Mouse (Mus musculus) inflammation-experienced regulatory T-cells, adult 6 months (primary cell): ENCODE results near the gene Atxn1. TPM values are rescaled to one million over a fixed set of nuclear protein-coding genes. Genes with fewer than 3 reads are reported as not detected.
A peak's percentile ranks its signal among the peaks of the same experiment; 100 is the strongest.

Experiments
- ATAC-seq: one replicate; pipeline ENCODE4 v1.8.0; 2017
- polyA plus RNA-seq, 3 experiments: library from polyadenylated mRNA; unstranded; fragments of 100-300 nt; shearing (Covaris generic); gene quantifications; one replicate each; pipeline ENCODE4 v1.2.1; 2017

Atxn1 gene
- polyA plus RNA-seq, 3 experiments from 2014 or later: 35.9 to 51.1 (median 39.1) TPM

- no peak for ATAC-seq
Observed at GRCm38 (mm10) chr13:45962776-45963175, 2.0 kb downstream of the Atxn1 start.

GRCm38 (mm10) chr13:45961871-45962630 is 2.8 kb downstream of the Atxn1 start:
- ATAC-seq: no peak

GRCm38 (mm10) chr13:45960311-45960965 is 4.4 kb downstream of the Atxn1 start:
- ATAC-seq: no peak

- ATAC-seq: no peak
Observed at GRCm38 (mm10) chr13:45958306-45958705, 6.5 kb downstream of the Atxn1 start.

- ATAC-seq: no peak
Observed at GRCm38 (mm10) chr13:45957629-45958028, 7.2 kb downstream of the Atxn1 start.

GRCm38 (mm10) chr13:45956287-45956686 is 8.5 kb downstream of the Atxn1 start:
- no peak for ATAC-seq

DNA sequence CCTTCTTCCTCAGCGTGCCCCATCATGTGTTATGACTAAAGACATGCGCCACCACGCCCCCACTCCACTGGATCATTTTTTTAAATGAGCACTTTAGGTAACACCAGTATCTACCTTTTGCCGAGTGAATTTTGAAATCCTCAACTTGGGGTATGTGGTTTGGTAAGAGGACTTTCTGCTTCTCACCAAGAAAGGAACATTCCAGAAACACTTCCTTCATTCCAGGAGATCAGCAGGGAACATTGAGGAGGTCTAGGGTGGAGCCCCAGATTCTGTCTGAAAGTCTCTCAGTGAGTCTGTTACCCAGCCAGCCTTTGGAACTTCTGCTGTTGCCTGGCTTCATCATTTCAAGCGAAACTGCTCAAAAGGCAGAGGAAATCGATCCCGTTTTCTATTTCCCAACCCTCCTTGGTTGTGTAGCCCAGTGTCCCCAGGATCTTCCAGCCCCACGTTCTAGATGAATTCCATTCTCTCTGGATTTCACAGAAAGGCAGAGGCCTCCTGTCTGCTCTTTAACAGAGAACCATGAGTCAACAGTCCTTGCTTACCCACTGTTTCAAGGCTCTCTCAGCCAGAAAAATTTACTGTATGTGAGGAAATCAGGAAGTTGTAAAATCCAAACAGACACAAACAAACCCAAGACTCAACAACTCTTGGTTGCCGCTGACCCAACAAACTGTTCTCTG is 9.3 kb downstream of the Atxn1 start:
- ATAC-seq: no peak

GRCm38 (mm10) chr13:45953098-45953497 is 11.7 kb downstream of the Atxn1 start:
- ATAC-seq: no peak

GRCm38 (mm10) chr13:45951071-45951645 is 13.7 kb downstream of the Atxn1 start:
- ATAC-seq: no peak

DNA sequence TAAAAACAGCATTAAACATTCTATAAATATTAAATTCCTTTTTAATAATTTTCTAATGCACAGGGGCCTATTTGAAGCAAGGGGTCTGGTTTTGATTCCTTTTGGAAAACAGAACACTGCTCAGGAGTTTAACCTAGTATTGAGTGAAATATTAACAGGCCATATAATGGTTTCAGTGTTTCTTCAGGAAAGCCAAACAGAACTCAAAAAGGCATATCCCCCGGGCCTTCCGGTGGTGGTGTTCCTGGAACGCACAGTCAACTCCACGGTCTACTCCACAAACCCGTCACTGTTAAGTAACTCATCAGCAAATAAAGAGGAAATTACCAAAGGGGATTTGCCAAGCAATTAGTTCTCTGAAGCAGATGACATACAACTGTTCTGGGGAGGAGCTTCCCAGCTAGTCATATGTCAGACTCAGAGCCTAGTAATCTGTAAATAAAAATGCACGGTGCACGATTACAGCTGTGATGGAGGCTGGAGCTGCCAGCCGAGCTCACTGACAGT is 14.4 kb downstream of the Atxn1 start:
- no peak for ATAC-seq

GRCm38 (mm10) chr13:45946136-45946535 is 18.7 kb downstream of the Atxn1 start:
- ATAC-seq: no peak

- ATAC-seq: no peak
Observed at GRCm38 (mm10) chr13:45942337-45942736, 22.5 kb downstream of the Atxn1 start.

DNA sequence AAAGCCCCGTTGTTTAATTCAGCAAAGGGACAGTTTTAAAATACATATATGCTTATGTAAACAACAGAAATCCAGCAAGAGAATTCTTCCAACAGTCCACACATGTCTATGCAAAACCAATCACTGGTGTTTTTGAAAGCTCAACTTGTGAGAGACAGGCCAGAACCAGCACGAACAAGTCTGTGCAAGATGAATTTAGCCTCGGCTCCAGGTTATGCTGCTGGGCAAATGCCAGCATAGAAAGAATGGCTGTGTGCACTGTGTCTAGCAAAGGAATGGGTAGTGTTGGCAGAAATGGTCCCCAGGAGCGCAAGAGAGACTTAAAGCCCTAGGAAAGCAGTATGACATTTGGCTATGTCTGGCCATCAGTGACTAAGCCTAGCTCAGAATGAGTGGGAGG is 24.1 kb downstream of the Atxn1 start:
- no peak for ATAC-seq

DNA sequence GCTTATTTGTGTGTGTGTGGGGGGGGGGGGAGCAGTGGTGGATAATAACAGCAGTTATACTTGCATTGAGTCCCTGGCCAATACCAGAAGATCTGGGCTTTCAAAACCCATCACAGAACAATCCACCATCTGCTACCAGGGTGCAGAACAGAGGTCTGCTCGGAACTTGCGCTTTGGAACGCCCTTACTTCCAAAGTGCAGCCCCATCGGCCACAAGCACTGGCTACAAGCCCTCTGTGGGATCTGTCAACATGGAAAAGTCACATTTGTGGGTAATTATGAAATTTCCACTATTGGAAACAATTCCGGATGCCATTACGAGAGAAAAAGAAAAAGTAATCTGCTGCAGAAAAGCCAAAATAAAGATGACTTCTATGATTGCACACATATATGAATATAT is 25.2 kb downstream of the Atxn1 start:
- no peak for ATAC-seq

DNA sequence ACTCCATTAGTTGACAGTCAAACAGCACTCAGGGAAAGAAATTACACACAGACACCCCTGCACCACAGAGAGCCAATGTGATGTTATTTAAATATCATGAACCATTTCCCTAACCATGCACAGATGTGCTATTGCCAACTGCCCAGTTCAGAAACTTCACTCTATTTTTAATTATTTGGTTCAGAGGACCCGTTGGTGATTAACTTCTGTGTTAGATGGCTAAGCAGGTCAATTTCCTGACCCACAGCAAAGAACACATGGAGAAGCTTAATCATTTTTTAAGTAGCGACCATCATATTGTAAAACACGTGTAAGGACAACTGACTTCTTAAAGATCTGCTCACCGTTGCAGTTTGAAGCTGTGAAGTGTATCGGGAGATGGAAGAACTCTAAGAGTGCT is 26.7 kb downstream of the Atxn1 start:
- ATAC-seq: no peak

- ATAC-seq: no peak
Observed at GRCm38 (mm10) chr13:45936765-45937164, 28.0 kb downstream of the Atxn1 start.

GRCm38 (mm10) chr13:45935798-45936197 is 29.0 kb downstream of the Atxn1 start:
- ATAC-seq: peak; percentile 92

DNA sequence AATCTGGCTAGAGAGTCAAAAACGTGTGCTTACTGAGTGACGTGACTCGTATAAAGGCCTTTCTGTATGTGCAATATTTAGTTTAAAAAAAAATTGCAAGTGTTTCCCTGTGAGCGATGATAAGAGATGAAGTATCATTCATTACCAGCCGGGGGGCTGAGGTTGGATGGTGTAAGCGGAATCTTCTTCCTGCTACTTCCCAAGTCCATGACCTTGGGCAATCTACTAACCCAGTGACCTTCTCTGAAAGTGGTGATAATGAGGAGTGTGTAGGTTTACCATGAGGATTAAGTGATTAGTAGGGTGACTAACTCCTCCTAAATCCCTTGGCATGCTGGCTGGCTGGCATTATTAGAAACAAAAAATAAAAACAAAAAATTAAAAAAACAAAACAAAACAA is 30.0 kb downstream of the Atxn1 start:
- ATAC-seq: no peak

DNA sequence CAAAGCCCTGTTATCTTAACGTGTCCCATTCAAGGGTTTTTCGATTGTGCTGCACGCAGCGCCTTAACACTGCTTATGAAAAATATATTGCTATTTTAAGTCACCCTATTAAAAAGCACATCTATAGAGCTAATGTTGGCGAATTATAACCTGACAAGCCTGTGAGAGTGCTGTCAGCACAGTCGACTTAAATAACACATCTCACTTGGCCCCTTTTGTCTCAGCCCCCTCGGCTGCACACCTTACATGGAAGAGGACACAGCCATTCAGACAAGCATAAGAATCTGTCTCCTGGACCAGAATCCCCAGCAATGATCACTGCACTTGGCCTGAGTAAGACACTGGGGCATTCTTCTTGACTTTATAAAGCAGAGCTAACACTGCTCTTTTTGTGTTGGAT is 30.7 kb downstream of the Atxn1 start:
- no peak for ATAC-seq

DNA sequence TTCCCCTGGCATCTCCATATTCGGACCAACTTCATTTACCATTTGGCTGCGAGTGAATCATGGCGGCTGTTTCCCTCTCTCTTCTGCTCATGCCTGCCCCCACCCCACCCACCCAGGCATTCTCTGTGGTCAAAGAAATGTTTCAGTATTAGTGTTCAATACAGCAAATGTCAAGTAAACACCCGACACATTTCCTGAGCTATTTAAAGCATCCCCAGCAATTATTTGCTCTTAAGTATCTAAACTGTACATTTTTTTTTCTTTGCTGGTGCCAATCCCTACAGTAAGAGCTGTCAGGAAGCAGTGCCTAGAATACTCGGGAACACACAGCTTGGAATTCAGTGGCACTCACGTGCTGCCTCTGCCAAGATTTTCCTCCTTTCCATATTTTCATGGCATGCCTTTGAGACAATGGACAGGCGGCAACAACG is 32.3 kb downstream of the Atxn1 start:
- ATAC-seq: peak; percentile 51

GRCm38 (mm10) chr13:45931891-45932290 is 32.9 kb downstream of the Atxn1 start:
- ATAC-seq: no peak

DNA sequence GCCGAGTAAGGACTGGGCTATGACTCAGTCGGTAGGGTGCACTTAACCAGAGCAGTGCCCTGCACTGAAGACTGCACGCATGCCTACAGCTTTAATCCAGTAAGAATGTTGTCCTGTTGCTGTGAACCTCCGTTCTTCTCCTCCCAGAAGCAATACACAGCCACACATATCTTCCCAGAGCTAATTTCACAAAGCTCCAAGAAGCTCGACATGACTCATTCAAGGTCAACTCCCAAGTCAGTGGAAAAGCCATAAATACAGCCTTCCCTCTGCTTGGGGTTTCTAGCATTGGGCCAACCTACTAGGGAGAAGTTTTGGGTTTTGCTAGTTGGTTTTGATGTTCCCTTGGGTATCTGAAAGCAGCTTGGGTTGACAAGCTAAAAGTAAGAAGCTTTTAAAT is 33.6 kb downstream of the Atxn1 start:
- ATAC-seq: no peak

GRCm38 (mm10) chr13:45929744-45930143 is 35.1 kb downstream of the Atxn1 start:
- ATAC-seq: no peak
